Mouse (Mus musculus) lung, postnatal 0 days (tissue): ENCODE data around the gene Hip1r. TPM values are rescaled to one million over a fixed set of nuclear protein-coding genes. Genes with fewer than 3 reads are reported as not detected.
A peak's percentile ranks its signal among the peaks of the same experiment; 100 is the strongest.

Experiments
- ATAC-seq: fragments of 200-750 bp; cut with Nextera tagmentation; 2 replicates; pipeline ENCODE4 v1.8.0; 2017; ENCODE audit warnings: moderate library complexity
- DNase-seq: peaks from one replicate; pipeline ENCODE4 v3.0.0-alpha.2; 2016; ENCODE audit warnings: low spot score
- H3K27ac ChIP-seq: fragments of 300-500 bp; sonication (generic); 2 replicates; pipeline ENCODE4 v1.5.1; 2014; ENCODE audit warnings: antibody characterized with exemption, mild to moderate bottlenecking, low read length, mixed read lengths
- H3K27me3 ChIP-seq: fragments of 300-500 bp; sonication (generic); replicated peaks from 2 replicates; pipeline ENCODE4 v1.6.1; 2014; ENCODE audit warnings: low read length, mixed read lengths; ENCODE audit not compliant: insufficient read depth
- H3K36me3 ChIP-seq: fragments of 300-500 bp; sonication (generic); 2 replicates; pipeline ENCODE4 v1.6.1; 2014; ENCODE audit warnings: low read length, mixed read lengths; ENCODE audit not compliant: insufficient read depth
- H3K4me1 ChIP-seq: fragments of 300-500 bp; sonication (generic); 2 replicates; pipeline ENCODE4 v1.6.1; 2014; ENCODE audit warnings: antibody characterized with exemption, low read depth, low read length, mixed read lengths; ENCODE audit not compliant: insufficient read depth
- H3K4me2 ChIP-seq: fragments of 300-500 bp; sonication (generic); replicated peaks from 2 replicates; pipeline ENCODE4 v1.6.1; 2014; ENCODE audit warnings: low read depth, mild to moderate bottlenecking, low read length, moderate library complexity, mixed read lengths
- H3K4me3 ChIP-seq: fragments of 300-500 bp; sonication (generic); 2 replicates; pipeline ENCODE4 v1.5.1; 2014; ENCODE audit warnings: low read depth, low read length
- H3K9ac ChIP-seq: fragments of 300-500 bp; sonication (generic); replicated peaks from 2 replicates; pipeline ENCODE4 v1.6.1; 2014; ENCODE audit warnings: low read depth, mild to moderate bottlenecking
- H3K9me3 ChIP-seq: fragments of 300-500 bp; sonication (generic); 2 replicates; pipeline ENCODE4 v1.6.1; 2016; ENCODE audit warnings: low read length, mixed read lengths
- CTCF ChIP-seq: IDR thresholded peaks from 2 replicates; pipeline ENCODE4 v1.5.1; 2016; ENCODE audit warnings: antibody characterized with exemption, mild to moderate bottlenecking
- EP300 ChIP-seq: IDR thresholded peaks from 2 replicates; pipeline ENCODE4 v1.6.1; 2016; ENCODE audit warnings: antibody characterized with exemption, mild to moderate bottlenecking, control low read depth
- WGBS: fragments of 180-500 bp; shearing (Covaris S2); extraction: QIAGEN DNeasy Blood & Tissue Kit; methylation state at CpG from one replicate; pipeline ENCODE4 v1.1.7; 2014; 5-methylcytosine and 5-hydroxymethylcytosine counted together
- polyA plus RNA-seq: library from polyadenylated mRNA; unstranded; fragments of >200 nt; fragmentation: Nextera tagmentation; extraction: Ambion mirVana; gene quantifications from 2 replicates; pipeline ENCODE4 v1.2.1, GENCODE M21; 2015

The Hip1r gene
- polyA plus RNA-seq, 1 experiment from 2014 or later = 20.0 TPM

DNA sequence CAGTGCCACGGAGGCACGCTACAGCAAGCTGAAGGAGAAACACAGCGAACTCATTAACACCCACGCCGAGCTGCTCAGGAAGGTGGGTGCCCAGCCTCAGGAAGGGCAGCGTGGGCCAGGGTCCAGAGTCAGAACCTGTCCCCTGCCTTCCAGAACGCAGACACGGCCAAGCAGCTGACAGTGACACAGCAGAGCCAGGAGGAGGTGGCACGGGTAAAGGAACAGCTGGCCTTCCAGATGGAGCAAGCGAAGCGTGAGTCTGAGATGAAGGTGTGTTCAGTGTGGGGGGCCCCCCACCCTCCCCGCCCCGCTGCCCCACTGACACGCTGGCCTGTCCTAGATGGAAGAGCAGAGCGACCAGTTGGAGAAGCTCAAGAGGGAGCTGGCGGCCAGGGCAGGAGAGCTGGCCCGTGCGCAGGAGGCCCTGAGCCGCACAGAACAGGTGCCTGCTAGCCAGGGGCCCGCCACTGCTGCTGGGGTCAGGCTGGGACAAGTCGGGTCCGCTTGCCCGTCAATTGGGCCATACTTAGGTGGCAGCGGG is 23.9 kb downstream of the Hip1r start:
- no peak overlapping the region for H3K4me3 ChIP-seq
- WGBS = 87% methylated on average over 24 of the region's 24 CpGs
- no peak for DNase-seq
- no peak overlapping the region for H3K9ac ChIP-seq
- no peak for TF ChIP-seq EP300
- TF ChIP-seq CTCF = no peak
- H3K4me2 ChIP-seq = no peak overlapping the region
- no peak for ATAC-seq
- no peaks in the 10 kb centered on the region for H3K9me3 ChIP-seq
- H3K27me3 ChIP-seq = no peaks in the 10 kb centered on the region
- H3K27ac ChIP-seq = no peak overlapping the region
- peaks cover 4% of the 10 kb centered on the region; the same call in 1 of the 2 replicates for H3K4me1 ChIP-seq
- H3K36me3 ChIP-seq = no peaks in the 10 kb centered on the region

DNA sequence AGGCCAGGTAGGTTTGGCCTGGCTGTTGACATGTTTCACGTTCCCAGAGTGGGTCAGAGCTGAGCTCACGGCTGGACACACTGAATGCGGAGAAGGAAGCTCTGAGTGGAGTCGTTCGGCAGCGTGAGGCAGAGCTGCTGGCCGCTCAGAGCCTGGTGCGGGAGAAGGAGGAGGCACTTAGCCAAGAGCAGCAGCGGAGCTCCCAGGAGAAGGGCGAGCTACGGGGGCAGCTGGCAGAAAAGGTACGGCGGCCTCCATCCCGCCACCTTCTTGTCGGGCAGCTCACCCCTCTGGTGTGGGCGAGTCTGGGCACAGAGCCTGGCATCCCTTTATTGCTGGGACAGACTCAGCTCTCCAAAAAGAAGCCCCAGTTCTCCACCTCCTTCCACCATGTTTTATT is 24.4 kb downstream of the Hip1r start:
- H3K4me3 ChIP-seq = no peak overlapping the region
- WGBS = 70% methylated on average over 16 of the region's 16 CpGs
- no peak overlapping the region for H3K9ac ChIP-seq
- DNase-seq (no peak), ATAC-seq (no peak)
- no peaks in the 10 kb centered on the region for H3K4me1 ChIP-seq
- no peaks in the 10 kb centered on the region for H3K36me3 ChIP-seq
- H3K9me3 ChIP-seq = no peaks in the 10 kb centered on the region
- H3K27me3 ChIP-seq = no peaks in the 10 kb centered on the region
- H3K27ac ChIP-seq = no peak overlapping the region
- no peak for TF ChIP-seq CTCF
- TF ChIP-seq EP300 = no peak
- H3K4me2 ChIP-seq = no peak overlapping the region

DNA sequence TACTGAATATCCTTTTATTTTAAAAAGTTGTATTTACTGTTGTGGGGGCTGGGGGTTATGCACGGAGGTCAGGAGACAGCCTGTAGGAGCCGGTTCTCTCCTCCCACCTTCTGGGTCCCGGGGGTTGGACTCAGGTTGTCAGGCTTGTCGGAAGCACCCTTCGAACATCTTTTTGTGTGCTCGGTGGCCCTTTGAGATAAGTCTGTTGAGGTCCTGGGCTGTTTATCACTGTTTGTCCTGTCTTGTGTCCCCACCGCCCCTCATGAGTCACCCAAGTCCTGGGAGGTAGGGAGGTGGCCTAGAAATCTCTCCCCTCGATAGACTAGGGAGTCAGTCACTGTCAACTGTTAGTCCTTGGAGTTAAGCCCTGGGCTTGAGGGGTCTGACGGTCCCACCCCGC is 24.9 kb downstream of the Hip1r start:
- Histone ChIP-seq H3K4me1 (no peaks in the 10 kb centered on the region), H3K27me3 (no peaks in the 10 kb centered on the region), H3K27ac (no peak overlapping the region), H3K4me3 (no peak overlapping the region), H3K9ac (no peak overlapping the region), H3K36me3 (0 out of 2 replicates have a peak, but pooled peaks cover 2% of the 10 kb centered on the region), H3K4me2 (no peak overlapping the region), H3K9me3 (no peaks in the 10 kb centered on the region)
- DNase-seq = no peak
- 68% methylated on average over 10 of the region's 10 CpGs for WGBS
- TF ChIP-seq CTCF (no peak), EP300 (no peak)
- ATAC-seq = no peak

DNA sequence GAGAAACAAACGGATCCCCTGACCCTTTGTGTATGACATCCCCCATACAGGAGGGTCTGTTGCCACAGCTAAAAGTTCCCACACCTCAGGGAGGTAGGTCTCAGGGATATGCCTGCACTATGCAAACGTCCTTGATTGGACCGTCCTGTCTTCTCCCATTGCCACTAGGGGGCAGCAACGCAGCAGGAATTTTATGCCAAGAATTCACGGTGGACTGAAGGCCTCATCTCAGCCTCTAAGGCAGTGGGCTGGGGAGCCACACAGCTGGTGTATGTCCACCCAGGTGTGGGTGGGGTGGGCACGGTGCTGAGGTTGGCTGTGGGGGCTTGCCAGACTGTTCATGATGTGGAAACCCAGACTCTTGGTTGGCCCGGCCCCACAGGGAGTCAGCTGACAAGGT is 27.4 kb downstream of the Hip1r start:
- Histone ChIP-seq H3K36me3 (peaks cover 17% of the 10 kb centered on the region; the same call in 1 of the 2 replicates), H3K9ac (no peak overlapping the region), H3K9me3 (no peaks in the 10 kb centered on the region), H3K4me3 (no peak overlapping the region), H3K27ac (no peak overlapping the region), H3K27me3 (no peaks in the 10 kb centered on the region), H3K4me2 (no peak overlapping the region), H3K4me1 (no peaks in the 10 kb centered on the region)
- peak; percentile 67 for ATAC-seq
- WGBS = 7% methylated on average over 7 of the region's 7 CpGs
- peak; percentile 86 for DNase-seq
- TF ChIP-seq EP300 (no peak), CTCF (peak; percentile 98)

DNA sequence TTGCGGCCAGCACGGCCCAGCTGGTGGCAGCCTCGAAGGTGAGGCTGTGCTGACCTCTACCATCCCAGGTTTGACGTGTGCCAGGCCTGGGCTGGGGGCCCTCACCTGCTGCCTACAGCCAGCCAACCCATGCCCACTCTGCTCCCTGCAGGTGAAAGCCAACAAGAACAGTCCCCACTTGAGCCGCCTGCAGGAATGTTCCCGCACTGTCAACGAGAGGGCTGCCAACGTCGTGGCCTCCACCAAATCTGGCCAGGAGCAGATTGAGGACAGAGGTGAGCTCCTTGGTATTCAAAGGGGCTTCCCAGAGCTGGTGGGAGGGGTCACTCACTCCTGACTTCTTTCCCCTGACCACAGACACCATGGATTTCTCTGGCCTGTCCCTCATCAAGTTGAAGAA is 27.8 kb downstream of the Hip1r start:
- Histone ChIP-seq H3K27me3 (no peaks in the 10 kb centered on the region), H3K27ac (no peak overlapping the region), H3K9me3 (no peaks in the 10 kb centered on the region), H3K4me1 (no peaks in the 10 kb centered on the region), H3K9ac (no peak overlapping the region), H3K4me2 (no peak overlapping the region), H3K36me3 (peaks cover 22% of the 10 kb centered on the region; the same call in 1 of the 2 replicates), H3K4me3 (no peak overlapping the region)
- TF ChIP-seq EP300 (no peak), CTCF (no peak)
- 0 out of 2 replicates have a peak, but pooled peaks have one; percentile 4 for ATAC-seq
- 25% methylated on average over 9 of the region's 9 CpGs for WGBS
- DNase-seq = no peak

GRCm38 (mm10) chr5:124002876-124003275 is 29.4 kb downstream of the Hip1r start:
- DNase-seq (no peak), ATAC-seq (no peak)
- no peak overlapping the region for H3K4me3 ChIP-seq
- no peak overlapping the region for H3K27ac ChIP-seq
- no peaks in the 10 kb centered on the region for H3K9me3 ChIP-seq
- H3K4me2 ChIP-seq = no peak overlapping the region
- no peaks in the 10 kb centered on the region for H3K4me1 ChIP-seq
- no peak for TF ChIP-seq EP300
- no peak overlapping the region for H3K9ac ChIP-seq
- 59% methylated on average over 2 of the region's 2 CpGs for WGBS
- peaks cover 32% of the 10 kb centered on the region for H3K36me3 ChIP-seq
- no peaks in the 10 kb centered on the region for H3K27me3 ChIP-seq

- Histone ChIP-seq H3K9me3 (no peaks in the 10 kb centered on the region), H3K4me1 (no peaks in the 10 kb centered on the region), H3K36me3 (peaks cover 37% of the 10 kb centered on the region), H3K9ac (no peak overlapping the region), H3K27me3 (no peaks in the 10 kb centered on the region), H3K4me3 (no peak overlapping the region), H3K4me2 (no peak overlapping the region), H3K27ac (no peak overlapping the region)
- DNase-seq = no peak
- ATAC-seq = no peak
- 72% methylated on average over 4 of the region's 4 CpGs for WGBS
- TF ChIP-seq EP300 = no peak
- no peak for TF ChIP-seq CTCF
Observed at GRCm38 (mm10) chr5:124003375-124003774, 29.9 kb downstream of the Hip1r start.
